Mouse (Mus musculus) embryonic facial prominence, embryonic 13.5 days (tissue): Measurements from ENCODE around the gene Atg16l2. TPM values are rescaled to one million over a fixed set of nuclear protein-coding genes. Genes with fewer than 3 reads are reported as not detected.

ENCODE experiments used
- ATAC-seq: fragments of 200-750 bp; cut with Nextera tagmentation; 2 replicates; pipeline ENCODE4 v1.8.0; 2017; ENCODE audit warnings: low read depth; ENCODE audit not compliant: insufficient number of reproducible peaks, insufficient read depth, low FRiP score, low TSS enrichment
- H3K27ac ChIP-seq: fragments of 300-500 bp; sonication (generic); 2 replicates; pipeline ENCODE4 v1.5.1; 2015; ENCODE audit warnings: moderate library complexity, mild to moderate bottlenecking, inconsistent platforms
- H3K27me3 ChIP-seq: fragments of 300-500 bp; sonication (generic); 2 replicates; pipeline ENCODE4 v1.6.1; 2015; ENCODE audit warnings: mild to moderate bottlenecking, inconsistent platforms
- H3K36me3 ChIP-seq: fragments of 300-500 bp; sonication (generic); 2 replicates; pipeline ENCODE4 v1.6.1; 2015; ENCODE audit warnings: mild to moderate bottlenecking, inconsistent platforms
- H3K4me1 ChIP-seq: fragments of 300-500 bp; sonication (generic); 2 replicates; pipeline ENCODE4 v1.6.1; 2015; ENCODE audit warnings: inconsistent platforms
- H3K4me2 ChIP-seq: fragments of 300-500 bp; sonication (generic); 2 replicates; pipeline ENCODE4 v1.6.1; 2015; ENCODE audit warnings: moderate library complexity, mild to moderate bottlenecking, inconsistent platforms
- H3K4me3 ChIP-seq: fragments of 300-500 bp; sonication (generic); 2 replicates; pipeline ENCODE4 v1.5.1; 2015; ENCODE audit warnings: mild to moderate bottlenecking, inconsistent platforms
- H3K9ac ChIP-seq: fragments of 300-500 bp; sonication (generic); 2 replicates; pipeline ENCODE4 v1.6.1; 2015; ENCODE audit warnings: mild to moderate bottlenecking, inconsistent platforms
- H3K9me3 ChIP-seq: fragments of 300-500 bp; sonication (generic); 2 replicates; pipeline ENCODE4 v1.6.1; 2016; ENCODE audit warnings: inconsistent platforms
- WGBS: fragments of 180-500 bp; shearing (Covaris S2); methylation state at CpG from one replicate; pipeline ENCODE4 v1.1.7; 2015; ENCODE audit warnings: mixed read lengths; 5-methylcytosine and 5-hydroxymethylcytosine counted together
- polyA plus RNA-seq: library from polyadenylated mRNA; unstranded; fragments of >200 nt; fragmentation: Nextera tagmentation; extraction: Ambion mirVana; gene quantifications from 2 replicates; pipeline ENCODE4 v1.2.1, GENCODE M21; 2015

Atg16l2 gene
- 15.7 and 17.9 TPM in 2 replicates for polyA plus RNA-seq

GRCm38 (mm10) chr7:101301881-101302456 lies at the start of gene Atg16l2:
Gene Atg16l2 (minus strand): TSS chr7:101302251.
- WGBS: under 1% methylated on average over 39 of the region's 39 CpGs
- H3K4me3 ChIP-seq: peak within 1 kb of the TSS; percentile 74
- H3K27me3 ChIP-seq: peaks cover 26% of the 10 kb centered on the region
- peak within 1 kb of the TSS; percentile 76 for H3K27ac ChIP-seq
- peak; percentile 96 for ATAC-seq
- H3K4me2 ChIP-seq: peak within 1 kb of the TSS; percentile 89
- H3K9ac ChIP-seq: peak within 1 kb of the TSS; percentile 78
- no peaks in the 10 kb centered on the region for H3K9me3 ChIP-seq
- no peaks in the 10 kb centered on the region for H3K36me3 ChIP-seq
- H3K4me1 ChIP-seq: peaks cover 25% of the 10 kb centered on the region

GRCm38 (mm10) chr7:101349861-101350260 lies 47.8 kb upstream of the Atg16l2 start:
- Histone ChIP-seq H3K4me3 (no peak overlapping the region), H3K4me2 (0 out of 2 replicates have a peak overlapping the region, but pooled peaks have one; percentile 16), H3K4me1 (peaks cover 29% of the 10 kb centered on the region), H3K36me3 (no peaks in the 10 kb centered on the region), H3K9me3 (no peaks in the 10 kb centered on the region), H3K9ac (no peak overlapping the region), H3K27me3 (peaks cover 5% of the 10 kb centered on the region), H3K27ac (no peak overlapping the region)
- ATAC-seq: no peak
- 22% methylated on average over 2 of the region's 2 CpGs for WGBS

GRCm38 (mm10) chr7:101348312-101348711 lies 46.3 kb upstream of the Atg16l2 start:
- H3K27me3 ChIP-seq: peaks cover 5% of the 10 kb centered on the region
- H3K27ac ChIP-seq: no peak overlapping the region
- WGBS: 4% methylated on average over 13 of the region's 13 CpGs
- H3K4me2 ChIP-seq: peak overlapping the region; percentile 98
- H3K36me3 ChIP-seq: 0 out of 2 replicates have a peak, but pooled peaks cover 4% of the 10 kb centered on the region
- H3K4me3 ChIP-seq: peak overlapping the region; percentile 63
- H3K4me1 ChIP-seq: peaks cover 29% of the 10 kb centered on the region
- no peaks in the 10 kb centered on the region for H3K9me3 ChIP-seq
- no peak for ATAC-seq
- H3K9ac ChIP-seq: peak overlapping the region; percentile 72

GRCm38 (mm10) chr7:101347767-101348270 lies 45.8 kb upstream of the Atg16l2 start, which contains the start of gene Arap1:
Gene Arap1 (plus strand): TSS chr7:101348067.
- Histone ChIP-seq H3K9ac (peak within 1 kb of the TSS; percentile 72), H3K27me3 (peaks cover 5% of the 10 kb centered on the region), H3K4me3 (peak within 1 kb of the TSS; percentile 63), H3K4me1 (peaks cover 29% of the 10 kb centered on the region), H3K4me2 (peak within 1 kb of the TSS; percentile 98), H3K9me3 (no peaks in the 10 kb centered on the region), H3K27ac (no peak within 1 kb of the TSS), H3K36me3 (0 out of 2 replicates have a peak, but pooled peaks cover 4% of the 10 kb centered on the region)
- under 1% methylated on average over 33 of the region's 35 CpGs for WGBS
- ATAC-seq: peak; percentile 60; the same call in 1 of the 2 replicates

- no peak for ATAC-seq
- no peak overlapping the region for H3K9ac ChIP-seq
- H3K4me3 ChIP-seq: no peak overlapping the region
- H3K36me3 ChIP-seq: 0 out of 2 replicates have a peak, but pooled peaks cover 4% of the 10 kb centered on the region
- no peak overlapping the region for H3K27ac ChIP-seq
- peak overlapping the region; percentile 98; the same call in 1 of the 2 replicates for H3K4me2 ChIP-seq
- H3K4me1 ChIP-seq: peaks cover 29% of the 10 kb centered on the region
- peaks cover 5% of the 10 kb centered on the region for H3K27me3 ChIP-seq
- H3K9me3 ChIP-seq: no peaks in the 10 kb centered on the region
- 61% methylated on average over 2 of the region's 2 CpGs for WGBS
These were observed 44.9 kb upstream of the Atg16l2 start for GRCm38 (mm10) chr7:101346991-101347390.

DNA sequence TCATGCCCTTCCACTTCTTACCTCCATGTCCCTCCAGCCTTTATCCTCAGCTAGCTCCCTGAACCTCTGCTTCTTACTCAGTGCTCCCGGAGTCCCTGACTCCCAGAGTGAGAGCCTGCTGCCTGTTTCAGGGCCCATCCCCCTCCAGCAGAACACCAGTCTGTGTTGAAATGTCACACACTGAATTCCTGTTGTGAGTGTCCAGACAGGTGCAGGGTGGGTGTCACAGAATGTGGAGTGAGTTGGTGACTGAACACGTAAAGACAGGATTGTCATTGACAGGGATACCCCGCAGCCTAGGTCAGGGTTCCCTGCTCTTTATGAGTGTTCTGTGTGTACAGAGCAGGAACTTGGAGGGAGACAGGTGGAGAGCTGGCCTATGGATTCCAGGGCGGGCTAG lies 42.8 kb upstream of the Atg16l2 start:
- Histone ChIP-seq H3K4me1 (peaks cover 30% of the 10 kb centered on the region), H3K9me3 (no peaks in the 10 kb centered on the region)

DNA sequence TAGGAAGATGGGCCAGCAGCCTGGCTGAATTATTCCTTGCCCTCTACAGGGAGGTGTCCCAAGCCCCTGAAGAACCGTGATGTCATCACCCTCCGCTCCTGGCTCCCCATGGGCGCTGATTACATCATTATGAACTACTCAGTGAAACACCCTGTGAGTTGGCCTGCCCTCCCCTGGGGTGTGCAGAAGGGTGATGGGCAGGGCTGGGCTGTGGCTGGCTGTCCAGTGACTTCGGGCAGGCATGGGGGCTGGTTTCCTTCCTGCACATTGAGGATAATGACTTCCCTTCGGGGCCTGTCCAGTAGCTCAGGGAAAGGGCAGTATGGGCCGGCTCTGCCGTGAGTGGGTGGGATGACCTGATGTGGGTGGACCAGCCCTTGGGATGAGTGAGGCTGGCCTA lies 41.1 kb upstream of the Atg16l2 start:
- Histone ChIP-seq H3K9ac (no peak overlapping the region), H3K4me1 (peaks cover 21% of the 10 kb centered on the region), H3K36me3 (0 out of 2 replicates have a peak, but pooled peaks cover 4% of the 10 kb centered on the region), H3K9me3 (no peaks in the 10 kb centered on the region), H3K27me3 (no peaks in the 10 kb centered on the region), H3K4me3 (no peak overlapping the region), H3K27ac (no peak overlapping the region), H3K4me2 (no peak overlapping the region)
- no peak for ATAC-seq
- 58% methylated on average over 7 of the region's 7 CpGs for WGBS

More for the DNA sequence above, 42.8 kb upstream of the Atg16l2 start:
- Histone ChIP-seq H3K9ac (no peak overlapping the region), H3K4me3 (no peak overlapping the region), H3K27me3 (peaks cover 5% of the 10 kb centered on the region), H3K27ac (no peak overlapping the region), H3K4me2 (no peak overlapping the region), H3K36me3 (0 out of 2 replicates have a peak, but pooled peaks cover 4% of the 10 kb centered on the region)
- no peak for ATAC-seq
- WGBS: 74% methylated on average over 4 of the region's 4 CpGs

- H3K9me3 ChIP-seq: no peaks in the 10 kb centered on the region
- WGBS: 48% methylated on average over 6 of the region's 6 CpGs
- no peak overlapping the region for H3K9ac ChIP-seq
These were observed 39.4 kb upstream of the Atg16l2 start for GRCm38 (mm10) chr7:101341405-101341804.

GRCm38 (mm10) chr7:101337401-101337800 lies 35.4 kb upstream of the Atg16l2 start:
- H3K4me2 ChIP-seq: no peak overlapping the region
- H3K27me3 ChIP-seq: no peaks in the 10 kb centered on the region
- H3K36me3 ChIP-seq: no peaks in the 10 kb centered on the region
- H3K4me3 ChIP-seq: no peak overlapping the region
- no peaks in the 10 kb centered on the region for H3K9me3 ChIP-seq
- no peak for ATAC-seq
- H3K9ac ChIP-seq: no peak overlapping the region
- H3K4me1 ChIP-seq: 0 out of 2 replicates have a peak, but pooled peaks cover 4% of the 10 kb centered on the region
- WGBS: 90% methylated on average over 3 of the region's 3 CpGs
- H3K27ac ChIP-seq: no peak overlapping the region

More at GRCm38 (mm10) chr7:101341405-101341804, 39.4 kb upstream of the Atg16l2 start:
- Histone ChIP-seq H3K4me1 (peaks cover 13% of the 10 kb centered on the region; the same call in 1 of the 2 replicates), H3K4me3 (no peak overlapping the region), H3K27ac (no peak overlapping the region), H3K4me2 (no peak overlapping the region), H3K27me3 (no peaks in the 10 kb centered on the region), H3K36me3 (0 out of 2 replicates have a peak, but pooled peaks cover 4% of the 10 kb centered on the region)
- ATAC-seq: no peak

DNA sequence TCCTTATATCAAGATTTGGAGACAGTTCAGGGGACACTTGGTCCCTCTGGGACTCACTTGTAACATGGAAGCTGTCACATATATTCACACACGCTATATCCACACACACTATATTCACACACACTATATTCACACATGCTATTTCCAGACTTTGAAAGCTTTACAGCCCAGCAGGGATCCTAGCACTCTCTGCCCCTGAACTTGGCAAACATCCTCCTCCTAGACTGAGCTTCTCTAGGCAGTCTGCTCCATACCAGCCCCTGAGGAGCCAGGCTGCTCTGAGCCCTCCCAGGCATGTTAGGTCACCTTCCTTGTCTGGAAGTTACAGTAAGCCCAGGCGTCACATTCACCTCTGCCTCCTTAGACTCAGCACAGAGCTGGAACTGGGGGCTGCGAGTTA lies 34.6 kb upstream of the Atg16l2 start:
- ATAC-seq: no peak
- WGBS: 85% methylated on average over 3 of the region's 3 CpGs
- H3K4me1 ChIP-seq: 0 out of 2 replicates have a peak, but pooled peaks cover 5% of the 10 kb centered on the region
- H3K4me2 ChIP-seq: no peak overlapping the region
- no peaks in the 10 kb centered on the region for H3K36me3 ChIP-seq
- no peak overlapping the region for H3K9ac ChIP-seq
- H3K9me3 ChIP-seq: no peaks in the 10 kb centered on the region
- no peaks in the 10 kb centered on the region for H3K27me3 ChIP-seq
- H3K27ac ChIP-seq: no peak overlapping the region
- H3K4me3 ChIP-seq: no peak overlapping the region

GRCm38 (mm10) chr7:101335228-101335627 lies 33.2 kb upstream of the Atg16l2 start:
- H3K36me3 ChIP-seq: no peaks in the 10 kb centered on the region
- ATAC-seq: no peak
- no peaks in the 10 kb centered on the region for H3K27me3 ChIP-seq
- no peaks in the 10 kb centered on the region for H3K9me3 ChIP-seq
- no peak overlapping the region for H3K9ac ChIP-seq
- WGBS: 91% methylated on average over 2 of the region's 2 CpGs
- H3K4me3 ChIP-seq: no peak overlapping the region
- H3K4me1 ChIP-seq: 0 out of 2 replicates have a peak, but pooled peaks cover 2% of the 10 kb centered on the region
- H3K4me2 ChIP-seq: no peak overlapping the region
- H3K27ac ChIP-seq: no peak overlapping the region
